Mouse (Mus musculus) embryonic fibroblast, embryonic 13.5 days (primary cell): Measurements from ENCODE around the gene Gm10645.

Experiments used
- CTCF ChIP-seq: IDR thresholded peaks from 2 replicates; pipeline ENCODE4 v1.5.1; 2011; ENCODE audit warnings: mild to moderate bottlenecking, control low read depth, low read length, moderate library complexity, borderline replicate concordance; ENCODE audit not compliant: insufficient read depth
- POLR2A ChIP-seq: IDR thresholded peaks from 2 replicates; pipeline ENCODE4 v1.6.1; 2011; ENCODE audit warnings: low read depth, mild to moderate bottlenecking, control low read depth, low read length, moderate library complexity

DNA sequence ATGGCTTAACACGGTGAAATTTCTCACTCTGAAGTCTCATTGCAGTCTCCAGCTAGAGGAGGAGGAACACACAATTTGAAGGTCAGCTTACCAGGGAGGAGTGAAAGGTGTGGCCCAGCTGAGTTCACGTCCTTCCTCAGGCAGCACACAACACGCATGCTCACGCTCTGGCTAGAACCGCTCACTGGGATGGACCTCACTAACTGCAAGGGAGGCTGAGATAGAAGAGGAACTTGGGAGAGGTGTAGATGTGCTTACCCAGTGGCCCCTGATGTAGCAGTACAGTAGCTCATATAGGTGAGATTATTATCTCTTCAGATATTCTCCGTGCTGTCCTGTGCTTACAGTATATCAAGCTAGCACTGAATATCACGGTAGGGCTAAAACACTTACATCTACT is 44.7 kb upstream of the Gm10645 start:
- no peak for TF ChIP-seq POLR2A
- TF ChIP-seq CTCF: no peak
